Mouse (Mus musculus) bone marrow, adult 2 months (tissue): ENCODE results near the gene Gm27021.

ENCODE experiments used
- CTCF ChIP-seq: fragments of 200-500 bp; IDR thresholded peaks from 2 replicates; pipeline ENCODE4 v1.5.1; 2011; ENCODE audit warnings: low read length, control low read depth; ENCODE audit not compliant: control insufficient read depth, insufficient read depth
- POLR2A ChIP-seq: fragments of 200-500 bp; IDR thresholded peaks from 2 replicates; pipeline ENCODE4 v1.6.1; 2011; ENCODE audit warnings: low read depth, mild to moderate bottlenecking, control low read depth, low read length, borderline replicate concordance; ENCODE audit not compliant: control insufficient read depth

- TF ChIP-seq CTCF (no peak), POLR2A (no peak)
Measured at GRCm38 (mm10) chr8:120631441-120632375, 36.2 kb downstream of the Gm27021 start.
